Mouse (Mus musculus) retina, embryonic 14.5 days (tissue): ENCODE results near the gene Esp4.
"Not testable (repeated sequence)": the region's sequence is repeated elsewhere in the genome, so short reads cannot be mapped to it uniquely, and the experiment has no call there.

Experiments
- DNase-seq: peaks from one replicate; pipeline ENCODE4 v3.0.0-alpha.2; 2015; ENCODE audit warnings: low spot score

Esp4 gene

GRCm38 (mm10) chr17:40598294-40598693 is at the start of gene Esp4:
Esp4 (plus strand) TSS chr17:40598594.
- no peak for DNase-seq

- no peak for DNase-seq
Measured at GRCm38 (mm10) chr17:40553470-40553869, 44.9 kb upstream of the Esp4 start.

GRCm38 (mm10) chr17:40561207-40561606 is 37.2 kb upstream of the Esp4 start, which contains the start of gene Esp6:
Esp6 (plus strand) TSS chr17:40561507.
- no peak for DNase-seq

- not testable (repeated sequence) for DNase-seq
Measured at GRCm38 (mm10) chr17:40583906-40584305, 14.5 kb upstream of the Esp4 start.

- DNase-seq = no peak
Measured at GRCm38 (mm10) chr17:40591297-40591696, 7.1 kb upstream of the Esp4 start.

- not testable (repeated sequence) for DNase-seq
Measured at GRCm38 (mm10) chr17:40631775-40632174, 33.4 kb downstream of the Esp4 start, which contains the start of gene Esp3. Esp3 (plus strand) TSS chr17:40632075.
